Mouse (Mus musculus) liver, adult 2 months (tissue): ENCODE measurements around the gene Dcx. TPM values are rescaled to one million over a fixed set of nuclear protein-coding genes. Genes with fewer than 3 reads are reported as not detected.

ENCODE experiments used
- DNase-seq: peaks from one replicate; pipeline ENCODE4 v3.0.0-alpha.2; 2011; ENCODE audit warnings: low read depth, low spot score; ENCODE audit errors: extremely low read depth
- H3K27ac ChIP-seq: fragments of 200-500 bp; replicated peaks from 2 replicates; pipeline ENCODE4 v1.5.1; 2012; ENCODE audit warnings: low read depth, mild to moderate bottlenecking, control low read depth, inconsistent platforms, low read length; ENCODE audit not compliant: insufficient read depth
- H3K27me3 ChIP-seq: fragments of 200-500 bp; 2 replicates; pipeline ENCODE4 v1.6.1; 2012; ENCODE audit warnings: mild to moderate bottlenecking, moderate library complexity, low read length, inconsistent platforms; ENCODE audit not compliant: control insufficient read depth, insufficient read depth
- H3K36me3 ChIP-seq: fragments of 200-500 bp; 2 replicates; pipeline ENCODE4 v1.6.1; 2012; ENCODE audit warnings: low read length, inconsistent platforms; ENCODE audit not compliant: control insufficient read depth, insufficient read depth
- H3K4me1 ChIP-seq: fragments of 200-500 bp; 2 replicates; pipeline ENCODE4 v1.6.1; 2011; ENCODE audit warnings: low read length; ENCODE audit not compliant: control insufficient read depth, insufficient read depth
- H3K4me3 ChIP-seq: fragments of 200-500 bp; 2 replicates; pipeline ENCODE4 v1.5.1; 2011; ENCODE audit warnings: low read depth, mild to moderate bottlenecking, control low read depth, low read length, moderate library complexity; ENCODE audit not compliant: insufficient read depth
- H3K79me2 ChIP-seq: fragments of 200-500 bp; 2 replicates; pipeline ENCODE4 v1.6.1; 2012; ENCODE audit warnings: inconsistent platforms, mild to moderate bottlenecking, low read length, moderate library complexity; ENCODE audit not compliant: control insufficient read depth, insufficient read depth
- H3K9ac ChIP-seq: fragments of 200-500 bp; 2 replicates; pipeline ENCODE4 v1.6.1; 2012; ENCODE audit warnings: low read depth, mild to moderate bottlenecking, control low read depth, inconsistent platforms, low read length
- CTCF ChIP-seq: fragments of 200-500 bp; IDR thresholded peaks from 2 replicates; pipeline ENCODE4 v1.5.1; 2011; ENCODE audit warnings: low read depth, low read length, control low read depth
- POLR2A ChIP-seq: fragments of 200-500 bp; IDR thresholded peaks from 2 replicates; pipeline ENCODE4 v1.6.1; 2011; ENCODE audit warnings: low read length, control low read depth; ENCODE audit not compliant: insufficient read depth; ENCODE audit errors: extremely low read depth
- WGBS: fragments of 180-500 bp; shearing (Covaris S2); methylation state at CpG from one replicate; pipeline ENCODE4 v1.1.7; 2018; 5-methylcytosine and 5-hydroxymethylcytosine counted together
- polyA plus RNA-seq: library from polyadenylated mRNA; depleted of rRNA; stranded (reverse); fragments of >200 nt; gene quantifications from 2 replicates; pipeline ENCODE4 v1.2.3, GENCODE M21; 2012
- total RNA-seq: library from RNA; depleted of rRNA; stranded (reverse); fragments of >200 nt; gene quantifications from 2 replicates; pipeline ENCODE4 v1.2.3, GENCODE M21; 2014

Gene Dcx
- total and polyA plus RNA-seq, 2 experiments: 0.02 to 0.09 TPM

- 11% methylated on average over 4 of the region's 4 CpGs for WGBS
- H3K4me3 ChIP-seq: no peak overlapping the region
- no peak overlapping the region for H3K9ac ChIP-seq
- DNase-seq: peak; percentile 50
- no peak for TF ChIP-seq CTCF
- TF ChIP-seq POLR2A: no peak
- no peak overlapping the region for H3K27ac ChIP-seq
- no peaks in the 10 kb centered on the region for H3K27me3 ChIP-seq
- H3K79me2 ChIP-seq: no peaks in the 10 kb centered on the region
- no peaks in the 10 kb centered on the region for H3K36me3 ChIP-seq
- H3K4me1 ChIP-seq: no peaks in the 10 kb centered on the region; the same call in 1 of the 2 replicates
These were observed 47.3 kb downstream of the Dcx start for GRCm38 (mm10) chrX:143885765-143886164.

GRCm38 (mm10) chrX:143884953-143885352 is 48.2 kb downstream of the Dcx start:
- H3K27ac ChIP-seq: no peak overlapping the region
- no peak for TF ChIP-seq CTCF
- no peak for TF ChIP-seq POLR2A
- 51% methylated on average over 3 of the region's 3 CpGs for WGBS
- H3K27me3 ChIP-seq: no peaks in the 10 kb centered on the region
- H3K79me2 ChIP-seq: no peaks in the 10 kb centered on the region
- no peak overlapping the region for H3K4me3 ChIP-seq
- peak; percentile 8 for DNase-seq
- no peaks in the 10 kb centered on the region; the same call in 1 of the 2 replicates for H3K4me1 ChIP-seq
- no peak overlapping the region for H3K9ac ChIP-seq
- no peaks in the 10 kb centered on the region for H3K36me3 ChIP-seq

- no peaks in the 10 kb centered on the region for H3K27me3 ChIP-seq
- no peak for DNase-seq
- no peak for TF ChIP-seq POLR2A
- TF ChIP-seq CTCF: no peak
- H3K36me3 ChIP-seq: no peaks in the 10 kb centered on the region
- H3K4me3 ChIP-seq: no peak overlapping the region
- H3K79me2 ChIP-seq: no peaks in the 10 kb centered on the region
- no peak overlapping the region for H3K27ac ChIP-seq
- 86% methylated on average over 6 of the region's 6 CpGs for WGBS
- no peaks in the 10 kb centered on the region; the same call in 1 of the 2 replicates for H3K4me1 ChIP-seq
- no peak overlapping the region for H3K9ac ChIP-seq
These were observed 48.8 kb downstream of the Dcx start for GRCm38 (mm10) chrX:143884299-143884698.

GRCm38 (mm10) chrX:143881806-143882468 is 51.2 kb downstream of the Dcx start:
- no peaks in the 10 kb centered on the region for H3K79me2 ChIP-seq
- H3K27me3 ChIP-seq: no peaks in the 10 kb centered on the region
- 69% methylated on average over 4 of the region's 4 CpGs for WGBS
- no peak overlapping the region for H3K27ac ChIP-seq
- DNase-seq: peak; percentile 10
- TF ChIP-seq POLR2A: no peak
- TF ChIP-seq CTCF: no peak
- H3K4me3 ChIP-seq: no peak overlapping the region
- H3K4me1 ChIP-seq: no peaks in the 10 kb centered on the region; the same call in 1 of the 2 replicates
- H3K36me3 ChIP-seq: no peaks in the 10 kb centered on the region
- H3K9ac ChIP-seq: no peak overlapping the region

- Histone ChIP-seq H3K27me3 (no peaks in the 10 kb centered on the region), H3K79me2 (no peaks in the 10 kb centered on the region), H3K36me3 (no peaks in the 10 kb centered on the region), H3K4me3 (no peak overlapping the region), H3K9ac (no peak overlapping the region), H3K4me1 (no peaks in the 10 kb centered on the region; the same call in 1 of the 2 replicates), H3K27ac (no peak overlapping the region)
- WGBS: 80% methylated on average over 3 of the region's 3 CpGs
- no peak for TF ChIP-seq POLR2A
- no peak for TF ChIP-seq CTCF
- DNase-seq: no peak
These were observed 53.5 kb downstream of the Dcx start for GRCm38 (mm10) chrX:143879631-143880030.

GRCm38 (mm10) chrX:143867129-143867664 is 65.9 kb downstream of the Dcx start:
- no peak overlapping the region for H3K27ac ChIP-seq
- TF ChIP-seq CTCF: no peak
- no peak for TF ChIP-seq POLR2A
- H3K4me1 ChIP-seq: no peaks in the 10 kb centered on the region
- no peaks in the 10 kb centered on the region for H3K27me3 ChIP-seq
- DNase-seq: no peak
- WGBS: 81% methylated on average over 5 of the region's 5 CpGs
- H3K79me2 ChIP-seq: no peaks in the 10 kb centered on the region
- no peak overlapping the region for H3K9ac ChIP-seq
- no peak overlapping the region for H3K4me3 ChIP-seq
- no peaks in the 10 kb centered on the region for H3K36me3 ChIP-seq
